Mouse (Mus musculus) adipose tissue, adult 10 weeks (tissue): Measurements from ENCODE around the gene Golga5. TPM values are rescaled to one million over a fixed set of nuclear protein-coding genes. Genes with fewer than 3 reads are reported as not detected.

Experiments
- polyA plus RNA-seq: library from polyadenylated mRNA; stranded (reverse); fragments of 350-450 nt; fragmentation: Illumina TruSeq; extraction: RNeasy Lipid Tissue Mini Kit (QIAGEN cat#74804); gene quantifications from one replicate; pipeline ENCODE4 v1.2.3, GENCODE M21; 2014; ENCODE audit warnings: low read depth, low replicate concordance

The Golga5 gene
- polyA plus RNA-seq = 43.5 TPM

DNA sequence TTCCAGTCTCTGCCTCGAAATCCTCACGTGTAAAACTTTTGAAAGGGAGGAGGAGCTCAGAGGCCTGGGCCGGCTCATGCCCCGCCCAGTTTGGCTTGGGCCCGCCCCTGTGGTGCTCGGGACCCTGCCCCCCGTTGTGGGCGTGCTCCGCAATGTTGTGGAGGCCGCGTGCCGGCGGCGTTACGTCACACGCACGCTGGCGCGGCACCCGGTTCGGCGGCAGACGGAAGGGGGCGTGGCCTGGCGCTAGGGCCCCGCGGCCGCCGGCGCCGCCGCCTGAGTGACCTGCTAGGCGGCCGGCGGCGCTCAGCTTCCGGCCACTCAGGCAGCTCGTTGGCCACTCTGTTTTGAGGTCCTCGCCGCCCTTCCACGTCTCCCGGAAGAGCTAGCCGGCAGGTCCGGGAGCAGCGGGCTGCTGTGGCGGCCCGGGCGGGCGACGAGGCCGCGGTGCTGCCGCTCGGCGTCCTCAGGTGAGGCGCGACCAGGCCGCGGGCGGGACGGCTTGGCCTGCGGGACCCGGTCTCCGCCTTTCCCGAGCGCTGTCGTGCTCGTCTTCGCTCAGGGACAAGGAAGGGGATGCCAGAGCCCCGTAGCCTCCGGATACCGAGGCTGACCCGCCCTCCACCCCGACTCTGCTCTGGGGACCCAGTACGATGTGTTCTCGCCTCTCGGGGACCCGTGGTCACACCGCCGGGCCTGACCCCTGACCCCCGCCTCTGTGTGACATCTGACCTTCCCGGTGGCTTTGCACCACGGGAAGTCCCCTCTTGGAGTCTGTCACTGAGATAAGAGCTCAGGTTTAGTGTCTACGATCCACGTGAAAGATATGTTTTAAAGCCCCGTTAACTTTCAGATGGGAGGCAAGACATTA lies at the start of gene Golga5:
Gene Golga5, plus strand, starts transcription at position 242 of the 871 bp plus-strand sequence.

DNA sequence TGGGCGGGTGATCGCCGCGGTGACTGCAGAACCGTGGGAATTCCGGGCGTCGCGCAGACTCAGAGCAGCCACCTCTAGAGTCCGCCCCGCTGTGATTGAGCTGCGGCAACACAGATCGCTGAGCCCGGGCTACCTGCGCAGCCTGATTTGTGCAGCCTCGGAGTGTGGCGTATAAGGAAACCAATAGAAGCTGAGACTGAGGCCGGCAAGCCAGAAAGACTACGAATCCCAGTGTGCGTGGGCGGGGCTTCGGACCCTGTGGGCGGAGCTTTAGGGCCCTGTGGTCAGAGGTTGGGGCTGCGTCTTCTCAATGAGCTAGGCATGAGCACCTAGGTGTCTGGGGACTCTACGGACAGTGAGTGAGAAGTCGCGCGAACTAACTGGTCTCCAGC lies 29.3 kb upstream of the Golga5 start, which contains the start of gene Lgmn:
Gene Lgmn, minus strand, starts transcription at position 182 of the 392 bp plus-strand sequence.

Other genes with a start within 250 kb of the Golga5 start
- 14.3 TPM for gene Rin3, start 186.1 kb upstream of the Golga5 start, polyA plus RNA-seq
- gene Lgmn, start 29.3 kb upstream of the Golga5 start, polyA plus RNA-seq = 107 TPM
- 0.16 TPM for gene Chga, start 85.8 kb downstream of the Golga5 start, polyA plus RNA-seq
- 60.2 TPM for gene Itpk1, start 235.8 kb downstream of the Golga5 start, polyA plus RNA-seq